Mouse (Mus musculus) spleen, adult 2 months (tissue): ENCODE data around the gene Fzr1. TPM values are rescaled to one million over a fixed set of nuclear protein-coding genes. Genes with fewer than 3 reads are reported as not detected.
A peak's percentile ranks its signal among the peaks of the same experiment; 100 is the strongest.

ENCODE experiments used
- DNase-seq, 2 experiments: peaks; one replicate each; pipeline versions ENCODE4 v3.0.0 to v3.0.0-alpha.2; 2012 to 2021; ENCODE audit warnings: low spot score in 2 of 2, low read depth in 1 of 2
- H3K27ac ChIP-seq: fragments of 200-500 bp; 2 replicates; pipeline ENCODE4 v1.5.1; 2012; ENCODE audit warnings: low read length, inconsistent platforms; ENCODE audit not compliant: insufficient read depth
- H3K27me3 ChIP-seq: fragments of 200-500 bp; 2 replicates; pipeline ENCODE4 v1.6.1; 2012; ENCODE audit warnings: mild to moderate bottlenecking, moderate library complexity, low read length, inconsistent platforms; ENCODE audit not compliant: control insufficient read depth, insufficient read depth
- H3K36me3 ChIP-seq: fragments of 200-500 bp; 2 replicates; pipeline ENCODE4 v1.6.1; 2012; ENCODE audit warnings: mild to moderate bottlenecking, low read length, inconsistent platforms; ENCODE audit not compliant: control insufficient read depth, insufficient read depth
- H3K4me1 ChIP-seq: fragments of 200-500 bp; 2 replicates; pipeline ENCODE4 v1.6.1; 2011; ENCODE audit warnings: inconsistent platforms; ENCODE audit not compliant: control insufficient read depth, insufficient read depth, insufficient read length
- H3K4me3 ChIP-seq: fragments of 200-500 bp; 2 replicates; pipeline ENCODE4 v1.5.1; 2011; ENCODE audit warnings: mild to moderate bottlenecking, inconsistent platforms; ENCODE audit not compliant: insufficient read depth, insufficient read length; ENCODE audit errors: extremely low read depth
- CTCF ChIP-seq: fragments of 200-500 bp; IDR thresholded peaks from 2 replicates; pipeline ENCODE4 v1.5.1; 2011; ENCODE audit warnings: mild to moderate bottlenecking, inconsistent platforms; ENCODE audit not compliant: insufficient read depth, insufficient read length, insufficient replicate concordance; ENCODE audit errors: extremely low read depth
- POLR2A ChIP-seq: fragments of 200-500 bp; IDR thresholded peaks from 2 replicates; pipeline ENCODE4 v1.6.1; 2011; ENCODE audit warnings: low read depth, low read length, inconsistent platforms
- WGBS: fragments of 180-500 bp; shearing (Covaris S2); methylation state at CpG from one replicate; pipeline ENCODE4 v1.1.7; 2018; 5-methylcytosine and 5-hydroxymethylcytosine counted together
- polyA plus RNA-seq: library from polyadenylated mRNA; depleted of rRNA; stranded (reverse); fragments of >200 nt; gene quantifications from 2 replicates; pipeline ENCODE4 v1.2.3, GENCODE M21; 2012

Gene Fzr1
- polyA plus RNA-seq, 1 experiment = 127 TPM

GRCm38 (mm10) chr10:81424246-81425051 lies 46.1 kb upstream of the Fzr1 start:
- DNase-seq = peak in 1 of 2 experiments; percentile 3
- 47% methylated on average over 22 of the region's 25 CpGs for WGBS
- H3K4me3 ChIP-seq = no peak overlapping the region
- peaks cover 8% of the 10 kb centered on the region; the same call in 1 of the 2 replicates for H3K4me1 ChIP-seq
- H3K27me3 ChIP-seq = peaks cover 5% of the 10 kb centered on the region
- 0 out of 2 replicates have a peak overlapping the region, but pooled peaks have one; percentile 24 for H3K27ac ChIP-seq
- no peaks in the 10 kb centered on the region for H3K36me3 ChIP-seq
- no peak for TF ChIP-seq CTCF
- TF ChIP-seq POLR2A = no peak

- peak in 1 of 2 experiments; percentile 2 for DNase-seq
- Histone ChIP-seq H3K4me3 (no peak overlapping the region), H3K27ac (no peak overlapping the region), H3K36me3 (no peaks in the 10 kb centered on the region), H3K27me3 (peaks cover 5% of the 10 kb centered on the region), H3K4me1 (peaks cover 8% of the 10 kb centered on the region; the same call in 1 of the 2 replicates)
- TF ChIP-seq CTCF (no peak), POLR2A (no peak)
- 76% methylated on average over 4 of the region's 4 CpGs for WGBS
Observed at GRCm38 (mm10) chr10:81423476-81424245, 45.3 kb upstream of the Fzr1 start.

GRCm38 (mm10) chr10:81422661-81423217 lies 44.4 kb upstream of the Fzr1 start:
- peak in 1 of 2 experiments; percentile 2 for DNase-seq
- Histone ChIP-seq H3K27me3 (peaks cover 5% of the 10 kb centered on the region), H3K36me3 (0 out of 2 replicates have a peak, but pooled peaks cover under 1% of the 10 kb centered on the region), H3K27ac (no peak overlapping the region), H3K4me3 (no peak overlapping the region), H3K4me1 (peaks cover 8% of the 10 kb centered on the region; the same call in 1 of the 2 replicates)
- TF ChIP-seq POLR2A (no peak), CTCF (no peak)
- WGBS = 83% methylated on average over 3 of the region's 3 CpGs

GRCm38 (mm10) chr10:81422191-81422590 lies 43.9 kb upstream of the Fzr1 start:
- no peak overlapping the region for H3K4me3 ChIP-seq
- H3K4me1 ChIP-seq = peaks cover 8% of the 10 kb centered on the region; the same call in 1 of the 2 replicates
- no peak overlapping the region for H3K27ac ChIP-seq
- H3K36me3 ChIP-seq = 0 out of 2 replicates have a peak, but pooled peaks cover 2% of the 10 kb centered on the region
- WGBS = 87% methylated on average over 6 of the region's 6 CpGs
- no peak for DNase-seq
- H3K27me3 ChIP-seq = peaks cover 4% of the 10 kb centered on the region
- TF ChIP-seq POLR2A (no peak), CTCF (no peak)

GRCm38 (mm10) chr10:81421797-81422100 lies 43.4 kb upstream of the Fzr1 start:
- 0 out of 2 replicates have a peak, but pooled peaks cover 2% of the 10 kb centered on the region for H3K36me3 ChIP-seq
- H3K27ac ChIP-seq = no peak overlapping the region
- H3K4me3 ChIP-seq = no peak overlapping the region
- H3K4me1 ChIP-seq = peaks cover 11% of the 10 kb centered on the region
- no peaks in the 10 kb centered on the region; the same call in 1 of the 2 replicates for H3K27me3 ChIP-seq
- WGBS = 73% methylated on average over 5 of the region's 5 CpGs
- DNase-seq = no peak
- TF ChIP-seq POLR2A = no peak
- no peak for TF ChIP-seq CTCF

GRCm38 (mm10) chr10:81421041-81421796 lies 42.9 kb upstream of the Fzr1 start:
- no peak overlapping the region for H3K27ac ChIP-seq
- H3K4me3 ChIP-seq = no peak overlapping the region
- DNase-seq = peak in 1 of 2 experiments; percentile 2

More at GRCm38 (mm10) chr10:81421041-81421796, 42.9 kb upstream of the Fzr1 start:
- Histone ChIP-seq H3K27me3 (no peaks in the 10 kb centered on the region), H3K4me1 (peaks cover 7% of the 10 kb centered on the region), H3K36me3 (0 out of 2 replicates have a peak, but pooled peaks cover 2% of the 10 kb centered on the region)
- WGBS = 82% methylated on average over 4 of the region's 4 CpGs
- no peak for TF ChIP-seq POLR2A
- no peak for TF ChIP-seq CTCF
